Mouse (Mus musculus): ENCODE measurements around the gene Nol4l. TPM values are rescaled to one million over a fixed set of nuclear protein-coding genes. Genes with fewer than 3 reads are reported as not detected.
A peak's percentile ranks its signal among the peaks of the same experiment; 100 is the strongest.

Gene Nol4l
- polyA plus RNA-seq, 1 experiment from 2014 or later: 13.8 TPM

GRCm38 (mm10) chr2:153560664-153561541 lies 31.1 kb upstream of the Nol4l start:
- Histone ChIP-seq H3K9me3 (ENCODE audit: low read length) (no peaks in the 10 kb centered on the region; the same call in 1 of the 2 replicates), H3K4me2 (replicated peaks; ENCODE audit: low read depth, low read length) (peak overlapping the region; percentile 58), H3K4me1 (ENCODE audit: insufficient read depth, low read length) (peaks cover 34% of the 10 kb centered on the region), H3K27me3 (ENCODE audit: insufficient read depth, low read length) (no peaks in the 10 kb centered on the region), H3K36me3 (ENCODE audit: insufficient read depth, low read length) (no peaks in the 10 kb centered on the region), H3K4me3 (ENCODE audit: low read length) (peak overlapping the region; percentile 30), H3K27ac (ENCODE audit: low read length) (peak overlapping the region; percentile 73), H3K9ac (replicated peaks; ENCODE audit: low read length) (peak overlapping the region; percentile 57)
- ATAC-seq (ENCODE audit: low FRiP score, low TSS enrichment): peak; percentile 88
- 5% methylated on average over 21 of the region's 21 CpGs for WGBS

DNA sequence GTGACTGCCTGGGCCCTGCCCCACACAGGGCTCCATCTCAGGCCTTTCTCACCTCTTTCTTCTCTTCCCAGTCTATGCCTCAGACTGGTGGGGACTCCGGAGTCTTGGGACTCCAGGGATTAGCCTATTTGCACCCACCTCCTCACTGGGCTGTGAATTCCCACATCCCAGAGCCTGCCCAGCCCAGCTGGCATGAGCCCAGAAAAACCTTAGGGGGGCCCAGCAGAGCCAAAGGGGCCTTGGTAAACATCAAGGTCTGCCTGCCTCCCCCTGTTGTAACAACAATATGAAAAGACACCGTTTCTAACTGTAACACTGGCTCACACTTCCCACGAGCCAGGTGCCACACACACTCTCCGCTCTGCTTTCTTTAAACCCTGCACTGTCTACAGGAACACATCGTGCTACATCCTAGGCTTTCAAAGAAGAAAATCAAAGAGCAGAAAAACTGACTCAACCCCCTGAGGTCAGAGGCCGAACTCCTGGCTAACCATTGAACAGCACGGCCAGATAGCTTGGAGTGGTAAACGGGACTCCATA lies 29.9 kb upstream of the Nol4l start:
- Histone ChIP-seq H3K4me2 (replicated peaks; ENCODE audit: low read depth, low read length) (no peak overlapping the region), H3K9me3 (ENCODE audit: low read length) (no peaks in the 10 kb centered on the region; the same call in 1 of the 2 replicates), H3K36me3 (ENCODE audit: insufficient read depth, low read length) (no peaks in the 10 kb centered on the region), H3K4me1 (ENCODE audit: insufficient read depth, low read length) (peaks cover 34% of the 10 kb centered on the region), H3K27me3 (ENCODE audit: insufficient read depth, low read length) (no peaks in the 10 kb centered on the region), H3K9ac (replicated peaks; ENCODE audit: low read length) (no peak overlapping the region), H3K27ac (ENCODE audit: low read length) (no peak overlapping the region), H3K4me3 (ENCODE audit: low read length) (no peak overlapping the region)
- 51% methylated on average over 8 of the region's 8 CpGs for WGBS
- ATAC-seq (ENCODE audit: low FRiP score, low TSS enrichment): no peak

DNA sequence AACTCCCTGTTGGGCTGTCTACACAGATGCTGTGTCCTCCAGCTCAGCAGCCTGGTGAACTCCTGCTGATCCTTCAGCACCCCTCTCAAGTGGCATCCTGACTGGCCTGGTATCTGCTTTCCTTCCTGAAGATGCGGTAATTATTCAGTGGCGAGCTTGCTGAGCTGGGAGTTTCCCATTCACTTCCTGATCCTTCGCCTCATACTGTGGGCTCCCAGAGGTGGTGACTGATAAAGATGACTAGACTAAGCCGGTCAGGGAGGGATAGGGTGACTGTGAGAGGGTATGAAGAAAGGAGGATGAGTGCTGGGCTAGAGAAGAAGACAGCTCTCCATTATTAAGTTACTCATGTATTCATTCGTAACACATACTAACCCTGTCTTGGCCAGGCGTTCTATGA lies 28.7 kb upstream of the Nol4l start:
- H3K27ac ChIP-seq (ENCODE audit: low read length): no peak overlapping the region
- peaks cover 34% of the 10 kb centered on the region for H3K4me1 ChIP-seq (ENCODE audit: insufficient read depth, low read length)
- no peak overlapping the region for H3K4me3 ChIP-seq (ENCODE audit: low read length)
- no peak for ATAC-seq (ENCODE audit: low FRiP score, low TSS enrichment)
- H3K9ac ChIP-seq (replicated peaks; ENCODE audit: low read length): no peak overlapping the region
- no peaks in the 10 kb centered on the region for H3K9me3 ChIP-seq (ENCODE audit: low read length)
- H3K36me3 ChIP-seq (ENCODE audit: insufficient read depth, low read length): no peaks in the 10 kb centered on the region
- no peaks in the 10 kb centered on the region for H3K27me3 ChIP-seq (ENCODE audit: insufficient read depth, low read length)
- H3K4me2 ChIP-seq (replicated peaks; ENCODE audit: low read depth, low read length): no peak overlapping the region
- WGBS: 56% methylated on average over 6 of the region's 6 CpGs

- Histone ChIP-seq H3K9ac (replicated peaks; ENCODE audit: low read length) (no peak overlapping the region), H3K27me3 (ENCODE audit: insufficient read depth, low read length) (no peaks in the 10 kb centered on the region), H3K4me2 (replicated peaks; ENCODE audit: low read depth, low read length) (no peak overlapping the region), H3K36me3 (ENCODE audit: insufficient read depth, low read length) (no peaks in the 10 kb centered on the region), H3K27ac (ENCODE audit: low read length) (no peak overlapping the region), H3K4me1 (ENCODE audit: insufficient read depth, low read length) (peaks cover 30% of the 10 kb centered on the region), H3K9me3 (ENCODE audit: low read length) (no peaks in the 10 kb centered on the region), H3K4me3 (ENCODE audit: low read length) (no peak overlapping the region)
- WGBS: 87% methylated on average over 4 of the region's 4 CpGs
- no peak for ATAC-seq (ENCODE audit: low FRiP score, low TSS enrichment)
These were observed 27.5 kb upstream of the Nol4l start for GRCm38 (mm10) chr2:153557259-153557658.

DNA sequence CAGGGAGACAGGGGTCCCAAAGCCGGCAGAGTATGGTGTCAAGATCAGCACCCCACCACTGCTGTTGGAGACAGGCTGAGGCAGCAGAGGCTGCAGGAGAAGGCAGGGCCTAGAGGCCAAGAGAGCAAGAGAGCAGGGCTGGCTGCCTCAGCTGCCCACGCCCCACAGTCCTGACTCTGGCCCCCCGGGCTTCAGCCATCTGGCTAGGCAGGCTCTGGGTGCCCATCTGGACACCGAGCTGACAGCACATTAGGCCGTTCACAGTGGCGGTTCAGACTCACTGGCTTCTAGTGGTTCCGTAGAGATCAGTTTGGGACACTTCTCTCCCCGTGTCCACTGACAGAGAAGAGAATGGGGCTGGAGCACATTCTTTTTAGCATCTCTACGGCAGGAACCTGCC lies 26.4 kb upstream of the Nol4l start:
- 44% methylated on average over 9 of the region's 9 CpGs for WGBS
- Histone ChIP-seq H3K27ac (ENCODE audit: low read length) (no peak overlapping the region), H3K4me1 (ENCODE audit: insufficient read depth, low read length) (peaks cover 22% of the 10 kb centered on the region), H3K36me3 (ENCODE audit: insufficient read depth, low read length) (no peaks in the 10 kb centered on the region), H3K4me2 (replicated peaks; ENCODE audit: low read depth, low read length) (no peak overlapping the region), H3K9ac (replicated peaks; ENCODE audit: low read length) (no peak overlapping the region), H3K4me3 (ENCODE audit: low read length) (no peak overlapping the region), H3K27me3 (ENCODE audit: insufficient read depth, low read length) (no peaks in the 10 kb centered on the region), H3K9me3 (ENCODE audit: low read length) (no peaks in the 10 kb centered on the region)
- no peak for ATAC-seq (ENCODE audit: low FRiP score, low TSS enrichment)

DNA sequence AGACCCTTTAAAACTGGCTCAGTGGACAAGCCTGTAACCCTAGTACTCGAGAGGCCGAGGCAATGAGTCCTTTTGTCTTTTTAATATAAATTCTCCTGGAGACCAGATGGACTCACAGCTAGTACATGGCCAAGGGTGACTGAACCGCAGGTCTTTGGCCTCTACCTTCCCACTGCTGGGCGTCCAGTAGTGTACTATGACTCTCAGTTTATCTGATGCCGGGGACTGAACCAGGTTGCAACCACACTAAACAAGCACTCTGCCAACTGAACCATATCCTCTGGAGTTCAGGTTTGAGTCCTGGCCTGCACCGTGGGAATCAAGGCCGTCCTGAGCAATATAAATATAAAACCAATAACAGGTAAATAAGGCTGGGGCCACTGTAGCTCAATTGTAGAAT lies 24.8 kb upstream of the Nol4l start:
- no peak overlapping the region for H3K4me3 ChIP-seq (ENCODE audit: low read length)
- H3K27me3 ChIP-seq (ENCODE audit: insufficient read depth, low read length): no peaks in the 10 kb centered on the region
- no peaks in the 10 kb centered on the region for H3K36me3 ChIP-seq (ENCODE audit: insufficient read depth, low read length)
- ATAC-seq (ENCODE audit: low FRiP score, low TSS enrichment): no peak
- peaks cover 8% of the 10 kb centered on the region for H3K4me1 ChIP-seq (ENCODE audit: insufficient read depth, low read length)
- H3K9me3 ChIP-seq (ENCODE audit: low read length): no peaks in the 10 kb centered on the region
- no peak overlapping the region for H3K9ac ChIP-seq (replicated peaks; ENCODE audit: low read length)
- H3K27ac ChIP-seq (ENCODE audit: low read length): no peak overlapping the region
- 62% methylated on average over 7 of the region's 7 CpGs for WGBS
- no peak overlapping the region for H3K4me2 ChIP-seq (replicated peaks; ENCODE audit: low read depth, low read length)

GRCm38 (mm10) chr2:153549486-153549885 lies 19.7 kb upstream of the Nol4l start:
- H3K4me2 ChIP-seq (replicated peaks; ENCODE audit: low read depth, low read length): no peak overlapping the region
- peak overlapping the region; percentile 45; the same call in 1 of the 2 replicates for H3K9ac ChIP-seq (replicated peaks; ENCODE audit: low read length)
- 72% methylated on average over 8 of the region's 8 CpGs for WGBS
- H3K4me3 ChIP-seq (ENCODE audit: low read length): no peak overlapping the region
- no peaks in the 10 kb centered on the region for H3K9me3 ChIP-seq (ENCODE audit: low read length)
- H3K27ac ChIP-seq (ENCODE audit: low read length): no peak overlapping the region
- ATAC-seq (ENCODE audit: low FRiP score, low TSS enrichment): no peak
- H3K27me3 ChIP-seq (ENCODE audit: insufficient read depth, low read length): no peaks in the 10 kb centered on the region
- no peaks in the 10 kb centered on the region for H3K36me3 ChIP-seq (ENCODE audit: insufficient read depth, low read length)
- peaks cover 33% of the 10 kb centered on the region for H3K4me1 ChIP-seq (ENCODE audit: insufficient read depth, low read length)

GRCm38 (mm10) chr2:153548221-153548923 lies 18.6 kb upstream of the Nol4l start:
- ATAC-seq (ENCODE audit: low FRiP score, low TSS enrichment): 0 out of 2 replicates have a peak, but pooled peaks have one; percentile 16
- Histone ChIP-seq H3K9me3 (ENCODE audit: low read length) (no peaks in the 10 kb centered on the region), H3K4me3 (ENCODE audit: low read length) (no peak overlapping the region), H3K4me1 (ENCODE audit: insufficient read depth, low read length) (peaks cover 36% of the 10 kb centered on the region), H3K4me2 (replicated peaks; ENCODE audit: low read depth, low read length) (no peak overlapping the region), H3K27ac (ENCODE audit: low read length) (no peak overlapping the region), H3K27me3 (ENCODE audit: insufficient read depth, low read length) (no peaks in the 10 kb centered on the region), H3K36me3 (ENCODE audit: insufficient read depth, low read length) (no peaks in the 10 kb centered on the region), H3K9ac (replicated peaks; ENCODE audit: low read length) (0 out of 2 replicates have a peak overlapping the region, but pooled peaks have one; percentile 14)
- 14% methylated on average over 14 of the region's 14 CpGs for WGBS

DNA sequence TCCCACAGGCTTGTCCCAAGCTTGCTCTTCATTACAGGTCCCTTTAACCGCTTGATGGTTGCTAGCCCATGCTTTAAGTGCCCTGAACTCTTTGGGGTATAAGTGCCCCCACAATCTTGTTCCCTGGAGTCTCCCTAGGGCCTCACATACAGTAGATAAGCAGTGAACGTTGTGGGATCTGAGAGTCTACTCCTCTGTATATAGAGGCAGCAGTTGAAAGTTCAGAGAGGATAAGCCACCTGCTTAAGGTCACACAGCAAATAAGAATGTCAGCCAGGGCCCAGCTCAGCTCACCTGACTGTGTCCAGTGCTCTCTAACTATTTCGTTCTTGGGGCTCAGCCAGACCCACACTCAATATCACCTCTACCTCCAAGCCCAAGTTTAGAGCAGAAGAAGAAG lies 17.9 kb upstream of the Nol4l start:
- no peak overlapping the region for H3K27ac ChIP-seq (ENCODE audit: low read length)
- no peak overlapping the region for H3K4me3 ChIP-seq (ENCODE audit: low read length)
- no peak for ATAC-seq (ENCODE audit: low FRiP score, low TSS enrichment)
- no peaks in the 10 kb centered on the region for H3K9me3 ChIP-seq (ENCODE audit: low read length)
- no peaks in the 10 kb centered on the region for H3K27me3 ChIP-seq (ENCODE audit: insufficient read depth, low read length)
- H3K4me1 ChIP-seq (ENCODE audit: insufficient read depth, low read length): peaks cover 36% of the 10 kb centered on the region
- no peaks in the 10 kb centered on the region for H3K36me3 ChIP-seq (ENCODE audit: insufficient read depth, low read length)
- H3K4me2 ChIP-seq (replicated peaks; ENCODE audit: low read depth, low read length): no peak overlapping the region
- no peak overlapping the region for H3K9ac ChIP-seq (replicated peaks; ENCODE audit: low read length)
- WGBS: 73% methylated on average over 3 of the region's 3 CpGs
